Mouse (Mus musculus): ENCODE measurements around the gene Rin3. TPM values are rescaled to one million over a fixed set of nuclear protein-coding genes. Genes with fewer than 3 reads are reported as not detected.
A peak's percentile ranks its signal among the peaks of the same experiment; 100 is the strongest.

Rin3 gene
- 17.7 and 19.3 TPM in 2 replicates for polyA plus RNA-seq (2015; fragmentation: Nextera tagmentation; extraction: Ambion mirVana)

GRCm38 (mm10) chr12:102282763-102283482 is at the start of gene Rin3:
Gene Rin3 (plus strand): TSS chr12:102283048.
- Histone ChIP-seq H3K27me3 (replicated peaks; ENCODE audit: insufficient read depth, low read length) (no peaks in the 10 kb centered on the region), H3K9me3 (ENCODE audit: low read length) (peaks cover 2% of the 10 kb centered on the region; the same call in 1 of the 2 replicates), H3K4me3 (ENCODE audit: low read depth, low read length) (peak within 1 kb of the TSS; percentile 57), H3K4me1 (ENCODE audit: insufficient read depth, low read depth, low read length) (peaks cover 31% of the 10 kb centered on the region; the same call in 1 of the 2 replicates), H3K36me3 (ENCODE audit: insufficient read depth, low read length) (no peaks in the 10 kb centered on the region), H3K4me2 (replicated peaks; ENCODE audit: low read depth, low read length) (peak within 1 kb of the TSS; percentile 83), H3K27ac (ENCODE audit: low read length) (peak within 1 kb of the TSS; percentile 94), H3K9ac (replicated peaks; ENCODE audit: low read depth) (peak within 1 kb of the TSS; percentile 81)
- DNase-seq (ENCODE audit: low spot score) (peak; percentile 86), ATAC-seq (peak; percentile 70)
- TF ChIP-seq CTCF (IDR thresholded peaks at IDR 0.05) (no peak), EP300 (IDR thresholded peaks at IDR 0.05) (no peak)
- under 1% methylated on average over 52 of the region's 75 CpGs for WGBS

DNA sequence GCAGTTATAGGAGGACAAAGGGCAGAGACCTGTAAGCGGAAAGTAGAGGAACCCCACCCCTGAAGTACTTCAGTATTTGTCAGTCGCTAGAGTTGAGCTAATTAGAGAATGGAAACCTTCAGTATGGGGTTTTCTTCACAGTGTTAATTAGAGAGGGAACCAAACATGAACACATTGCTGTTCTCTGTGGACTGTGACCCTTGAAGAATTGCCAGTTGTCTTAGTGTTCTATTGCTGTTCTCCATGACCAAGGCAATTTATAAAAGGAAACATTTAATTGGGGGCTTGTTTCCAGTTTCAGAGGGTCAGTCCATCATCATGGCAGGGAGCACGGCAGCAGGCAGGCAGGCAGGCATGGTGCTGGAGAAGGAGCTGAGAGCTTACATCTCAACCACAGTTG is 47.3 kb upstream of the Rin3 start:
- H3K4me2 ChIP-seq (replicated peaks; ENCODE audit: low read depth, low read length), result no peak overlapping the region
- H3K27me3 ChIP-seq (replicated peaks; ENCODE audit: insufficient read depth, low read length), result no peaks in the 10 kb centered on the region
- H3K4me3 ChIP-seq (ENCODE audit: low read depth, low read length), result no peak overlapping the region
- DNase-seq (ENCODE audit: low spot score), result no peak
- H3K9me3 ChIP-seq (ENCODE audit: low read length), result no peaks in the 10 kb centered on the region
- WGBS, result 84% methylated on average over 3 of the region's 3 CpGs
- no peak overlapping the region for H3K27ac ChIP-seq (ENCODE audit: low read length)
- ATAC-seq, result no peak
- no peaks in the 10 kb centered on the region for H3K36me3 ChIP-seq (ENCODE audit: insufficient read depth, low read length)
- TF ChIP-seq CTCF (IDR thresholded peaks at IDR 0.05) (no peak), EP300 (IDR thresholded peaks at IDR 0.05) (no peak)
- H3K9ac ChIP-seq (replicated peaks; ENCODE audit: low read depth), result no peak overlapping the region
- no peaks in the 10 kb centered on the region for H3K4me1 ChIP-seq (ENCODE audit: insufficient read depth, low read depth, low read length)

GRCm38 (mm10) chr12:102236317-102236716 is 46.5 kb upstream of the Rin3 start:
- H3K36me3 ChIP-seq (ENCODE audit: insufficient read depth, low read length), result no peaks in the 10 kb centered on the region
- TF ChIP-seq EP300 (IDR thresholded peaks at IDR 0.05) (no peak), CTCF (IDR thresholded peaks at IDR 0.05) (no peak)
- H3K27ac ChIP-seq (ENCODE audit: low read length), result no peak overlapping the region
- H3K27me3 ChIP-seq (replicated peaks; ENCODE audit: insufficient read depth, low read length), result no peaks in the 10 kb centered on the region
- no peak overlapping the region for H3K4me2 ChIP-seq (replicated peaks; ENCODE audit: low read depth, low read length)
- H3K9me3 ChIP-seq (ENCODE audit: low read length), result no peaks in the 10 kb centered on the region
- H3K4me3 ChIP-seq (ENCODE audit: low read depth, low read length), result no peak overlapping the region
- H3K9ac ChIP-seq (replicated peaks; ENCODE audit: low read depth), result no peak overlapping the region
- DNase-seq (ENCODE audit: low spot score) (no peak), ATAC-seq (no peak)
- H3K4me1 ChIP-seq (ENCODE audit: insufficient read depth, low read depth, low read length), result no peaks in the 10 kb centered on the region
- 88% methylated on average over 6 of the region's 6 CpGs for WGBS

GRCm38 (mm10) chr12:102242076-102242722 is 40.6 kb upstream of the Rin3 start:
- ATAC-seq (peak; percentile 62), DNase-seq (ENCODE audit: low spot score) (peak; percentile 40)
- WGBS, result 47% methylated on average over 6 of the region's 6 CpGs

DNA sequence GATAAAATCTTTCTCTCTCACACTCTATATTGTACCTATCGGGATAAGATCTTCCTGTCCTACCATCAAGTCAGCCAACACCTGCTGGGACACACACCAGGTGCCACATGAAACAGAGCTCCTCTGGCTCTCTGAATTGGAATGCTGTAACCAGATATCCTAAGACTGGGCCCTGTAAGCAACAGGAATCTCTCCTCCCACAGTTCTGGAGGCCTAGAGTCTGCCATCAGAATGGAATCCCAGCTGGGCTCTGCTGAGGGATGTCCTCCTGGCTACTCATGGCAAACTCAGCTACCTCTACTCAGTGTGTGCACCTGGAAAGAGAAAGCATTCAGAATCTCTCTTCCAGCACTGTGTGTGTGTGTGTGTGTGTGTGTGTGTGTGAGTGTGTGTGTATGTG is 38.9 kb upstream of the Rin3 start:
- Histone ChIP-seq H3K4me1 (ENCODE audit: insufficient read depth, low read depth, low read length) (no peaks in the 10 kb centered on the region), H3K27ac (ENCODE audit: low read length) (no peak overlapping the region), H3K27me3 (replicated peaks; ENCODE audit: insufficient read depth, low read length) (no peaks in the 10 kb centered on the region), H3K4me2 (replicated peaks; ENCODE audit: low read depth, low read length) (no peak overlapping the region), H3K36me3 (ENCODE audit: insufficient read depth, low read length) (no peaks in the 10 kb centered on the region), H3K9ac (replicated peaks; ENCODE audit: low read depth) (no peak overlapping the region), H3K9me3 (ENCODE audit: low read length) (no peaks in the 10 kb centered on the region), H3K4me3 (ENCODE audit: low read depth, low read length) (no peak overlapping the region)
- ATAC-seq (no peak), DNase-seq (ENCODE audit: low spot score) (no peak)
- TF ChIP-seq CTCF (IDR thresholded peaks at IDR 0.05) (no peak), EP300 (IDR thresholded peaks at IDR 0.05) (no peak)
- WGBS, result 35% methylated on average over 1 of the region's 1 CpGs

More at GRCm38 (mm10) chr12:102242076-102242722, 40.6 kb upstream of the Rin3 start:
- Histone ChIP-seq H3K4me3 (ENCODE audit: low read depth, low read length) (no peak overlapping the region), H3K4me1 (ENCODE audit: insufficient read depth, low read depth, low read length) (no peaks in the 10 kb centered on the region), H3K9ac (replicated peaks; ENCODE audit: low read depth) (no peak overlapping the region), H3K36me3 (ENCODE audit: insufficient read depth, low read length) (no peaks in the 10 kb centered on the region), H3K27ac (ENCODE audit: low read length) (no peak overlapping the region), H3K4me2 (replicated peaks; ENCODE audit: low read depth, low read length) (no peak overlapping the region), H3K9me3 (ENCODE audit: low read length) (no peaks in the 10 kb centered on the region), H3K27me3 (replicated peaks; ENCODE audit: insufficient read depth, low read length) (no peaks in the 10 kb centered on the region)
- TF ChIP-seq CTCF (IDR thresholded peaks at IDR 0.05), result no peak
- no peak for TF ChIP-seq EP300 (IDR thresholded peaks at IDR 0.05)

GRCm38 (mm10) chr12:102246226-102246625 is 36.6 kb upstream of the Rin3 start:
- DNase-seq (ENCODE audit: low spot score), result no peak
- Histone ChIP-seq H3K4me2 (replicated peaks; ENCODE audit: low read depth, low read length) (no peak overlapping the region), H3K27ac (ENCODE audit: low read length) (no peak overlapping the region), H3K4me3 (ENCODE audit: low read depth, low read length) (no peak overlapping the region), H3K27me3 (replicated peaks; ENCODE audit: insufficient read depth, low read length) (no peaks in the 10 kb centered on the region), H3K36me3 (ENCODE audit: insufficient read depth, low read length) (no peaks in the 10 kb centered on the region), H3K9me3 (ENCODE audit: low read length) (no peaks in the 10 kb centered on the region), H3K9ac (replicated peaks; ENCODE audit: low read depth) (no peak overlapping the region), H3K4me1 (ENCODE audit: insufficient read depth, low read depth, low read length) (no peaks in the 10 kb centered on the region)
- TF ChIP-seq CTCF (IDR thresholded peaks at IDR 0.05), result no peak
- TF ChIP-seq EP300 (IDR thresholded peaks at IDR 0.05), result no peak
- no peak for ATAC-seq
- 97% methylated on average over 5 of the region's 5 CpGs for WGBS

Data from lung, postnatal 0 days (tissue).